Mouse (Mus musculus): ENCODE measurements around the gene P2rx7.

GRCm38 (mm10) chr5:122647256-122647924 is 3.7 kb downstream of the P2rx7 start:
- TF ChIP-seq MYOG (IDR thresholded peaks at IDR 0.05; ENCODE audit: control insufficient read depth in 1 of 3, insufficient read depth in 1 of 3, insufficient read length in 2 of 3, low read depth in 2 of 3) (no peak), POLR2A (IDR thresholded peaks at IDR 0.05; ENCODE audit: insufficient read length, low read depth) (no peak), TCF12 (IDR thresholded peaks at IDR 0.05; ENCODE audit: insufficient read depth, poor library complexity, severe bottlenecking) (no peak)

All from myocyte (in vitro differentiated cells).